Mouse (Mus musculus): ENCODE data around the gene Cdh24. TPM values are rescaled to one million over a fixed set of nuclear protein-coding genes. Genes with fewer than 3 reads are reported as not detected.

Gene Cdh24
- polyA plus RNA-seq, 1 experiment, result not detected

DNA sequence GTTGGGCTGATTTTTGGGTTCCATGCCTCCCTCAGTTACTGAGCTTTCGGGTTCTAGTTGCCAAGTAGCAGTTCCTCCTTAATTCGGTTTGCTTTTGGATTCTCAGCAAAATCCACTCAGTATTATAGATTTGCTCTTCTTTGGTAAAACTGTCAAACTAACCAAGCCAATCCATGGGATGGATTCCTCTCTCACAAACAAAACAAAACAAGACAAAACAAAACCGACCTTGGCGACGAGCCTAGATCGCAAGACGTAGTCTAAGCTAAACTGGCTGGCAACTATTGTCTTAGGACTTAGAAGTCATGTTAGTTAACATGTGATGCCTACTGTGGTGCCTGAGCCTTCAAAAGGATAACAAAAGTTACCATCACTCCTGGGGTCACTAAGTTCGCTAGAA lies 37.5 kb downstream of the Cdh24 start:
- Histone ChIP-seq H3K4me3 (ENCODE audit: insufficient read depth, low read depth, low read length) (peak overlapping the region; percentile 65), H3K4me1 (ENCODE audit: control insufficient read depth, insufficient read depth, low read length) (peaks cover 5% of the 10 kb centered on the region; the same call in 1 of the 2 replicates), H3K27ac (ENCODE audit: insufficient read depth, low read depth, low read length) (peak overlapping the region; percentile 94)
- 73% methylated on average over 8 of the region's 8 CpGs for WGBS
- TF ChIP-seq POLR2A (IDR thresholded peaks at IDR 0.05; ENCODE audit: insufficient read depth, low read depth, low read length), result no peak
- TF ChIP-seq CTCF (IDR thresholded peaks at IDR 0.05; ENCODE audit: insufficient read depth, low read depth, low read length), result no peak

DNA sequence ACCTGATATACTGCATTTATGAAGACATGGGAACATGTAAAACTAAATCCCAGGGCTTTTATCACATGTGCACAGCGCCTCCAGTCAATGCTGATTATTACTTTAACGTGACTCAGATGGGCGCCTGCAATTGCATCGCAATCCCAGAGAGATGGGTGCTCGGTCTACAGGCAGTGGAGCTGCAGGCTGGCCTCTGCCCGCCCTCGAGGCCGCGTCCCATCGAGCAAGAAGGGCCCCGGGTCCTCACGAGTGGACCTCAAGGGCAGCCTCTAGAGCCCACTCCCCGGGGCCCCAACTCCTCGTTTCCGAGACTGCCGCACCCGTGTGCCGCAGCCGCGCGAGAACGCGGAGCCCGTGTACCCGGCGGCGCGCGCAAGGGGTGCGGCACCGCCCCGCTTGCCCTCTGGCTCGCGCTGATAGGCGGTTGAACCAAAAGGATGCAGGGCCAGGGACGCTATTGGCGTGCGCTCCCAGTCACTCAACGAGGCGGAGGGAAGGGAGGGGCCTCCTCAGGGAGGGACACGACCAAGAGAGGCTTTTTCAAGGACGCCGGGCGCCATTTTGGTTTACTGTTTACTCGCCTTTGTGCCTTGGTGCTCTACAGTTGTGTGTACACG lies 38.0 kb downstream of the Cdh24 start:
- under 1% methylated on average over 46 of the region's 46 CpGs for WGBS
- TF ChIP-seq POLR2A (IDR thresholded peaks at IDR 0.05; ENCODE audit: insufficient read depth, low read depth, low read length) (peak; percentile 97), CTCF (IDR thresholded peaks at IDR 0.05; ENCODE audit: insufficient read depth, low read depth, low read length) (no peak)
- Histone ChIP-seq H3K27ac (ENCODE audit: insufficient read depth, low read depth, low read length) (peak overlapping the region; percentile 94), H3K4me1 (ENCODE audit: control insufficient read depth, insufficient read depth, low read length) (peaks cover 5% of the 10 kb centered on the region; the same call in 1 of the 2 replicates), H3K4me3 (ENCODE audit: insufficient read depth, low read depth, low read length) (peak overlapping the region; percentile 65)

DNA sequence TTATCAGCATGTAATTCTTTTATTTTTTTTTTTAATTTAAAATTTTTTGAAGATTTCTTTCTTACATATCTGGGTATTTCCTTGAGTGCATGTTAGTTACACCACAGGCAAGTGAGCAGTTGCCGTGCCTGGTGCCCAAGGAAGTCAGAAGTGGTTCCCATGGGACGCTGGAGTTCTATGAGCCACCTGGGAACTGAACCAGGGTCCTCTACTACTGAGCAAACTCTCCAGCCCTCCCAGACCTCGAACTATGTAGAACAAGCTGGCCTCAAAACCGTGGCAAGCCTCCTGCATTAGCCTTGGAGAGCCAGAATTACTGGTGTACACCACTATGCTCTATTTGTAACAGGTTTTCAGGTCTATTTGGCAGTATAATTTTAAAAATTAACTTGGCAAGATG lies 38.6 kb downstream of the Cdh24 start:
- Histone ChIP-seq H3K4me3 (ENCODE audit: insufficient read depth, low read depth, low read length) (no peak overlapping the region), H3K27ac (ENCODE audit: insufficient read depth, low read depth, low read length) (peak overlapping the region; percentile 94; the same call in 1 of the 2 replicates), H3K4me1 (ENCODE audit: control insufficient read depth, insufficient read depth, low read length) (peaks cover 5% of the 10 kb centered on the region; the same call in 1 of the 2 replicates)
- TF ChIP-seq CTCF (IDR thresholded peaks at IDR 0.05; ENCODE audit: insufficient read depth, low read depth, low read length) (no peak), POLR2A (IDR thresholded peaks at IDR 0.05; ENCODE audit: insufficient read depth, low read depth, low read length) (no peak)
- WGBS, result 35% methylated on average over 4 of the region's 4 CpGs

DNA sequence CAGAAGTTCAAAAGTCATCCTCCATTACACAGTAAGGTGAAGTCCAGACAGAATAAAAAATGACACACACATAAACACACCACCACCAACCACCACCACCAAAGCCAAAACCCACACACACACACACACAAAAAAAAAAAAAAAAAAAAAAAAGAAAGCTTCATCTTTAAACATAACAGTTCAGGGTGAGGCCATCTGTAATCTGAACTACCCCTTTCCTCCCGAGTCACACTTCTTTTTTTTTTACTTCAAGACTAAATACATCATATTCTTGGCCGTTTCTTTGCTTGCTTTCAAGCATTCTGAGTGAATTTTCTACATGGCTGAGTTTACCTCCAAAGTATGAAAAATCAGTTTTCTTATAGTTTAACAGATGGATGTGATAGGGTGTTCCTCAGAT lies 39.6 kb downstream of the Cdh24 start:
- Histone ChIP-seq H3K27ac (ENCODE audit: insufficient read depth, low read depth, low read length) (no peak overlapping the region), H3K4me3 (ENCODE audit: insufficient read depth, low read depth, low read length) (no peak overlapping the region), H3K4me1 (ENCODE audit: control insufficient read depth, insufficient read depth, low read length) (peaks cover 5% of the 10 kb centered on the region; the same call in 1 of the 2 replicates)
- no peak for TF ChIP-seq POLR2A (IDR thresholded peaks at IDR 0.05; ENCODE audit: insufficient read depth, low read depth, low read length)
- TF ChIP-seq CTCF (IDR thresholded peaks at IDR 0.05; ENCODE audit: insufficient read depth, low read depth, low read length), result no peak
- 89% methylated on average over 2 of the region's 2 CpGs for WGBS

GRCm38 (mm10) chr14:54597084-54597483 lies 44.1 kb downstream of the Cdh24 start:
- peaks cover 13% of the 10 kb centered on the region for H3K4me1 ChIP-seq (ENCODE audit: control insufficient read depth, insufficient read depth, low read length)
- TF ChIP-seq POLR2A (IDR thresholded peaks at IDR 0.05; ENCODE audit: insufficient read depth, low read depth, low read length) (no peak), CTCF (IDR thresholded peaks at IDR 0.05; ENCODE audit: insufficient read depth, low read depth, low read length) (0 out of 2 replicates have a peak, but pooled peaks have one; percentile 10)
- 83% methylated on average over 7 of the region's 7 CpGs for WGBS
- no peak overlapping the region for H3K4me3 ChIP-seq (ENCODE audit: insufficient read depth, low read depth, low read length)
- H3K27ac ChIP-seq (ENCODE audit: insufficient read depth, low read depth, low read length), result no peak overlapping the region

DNA sequence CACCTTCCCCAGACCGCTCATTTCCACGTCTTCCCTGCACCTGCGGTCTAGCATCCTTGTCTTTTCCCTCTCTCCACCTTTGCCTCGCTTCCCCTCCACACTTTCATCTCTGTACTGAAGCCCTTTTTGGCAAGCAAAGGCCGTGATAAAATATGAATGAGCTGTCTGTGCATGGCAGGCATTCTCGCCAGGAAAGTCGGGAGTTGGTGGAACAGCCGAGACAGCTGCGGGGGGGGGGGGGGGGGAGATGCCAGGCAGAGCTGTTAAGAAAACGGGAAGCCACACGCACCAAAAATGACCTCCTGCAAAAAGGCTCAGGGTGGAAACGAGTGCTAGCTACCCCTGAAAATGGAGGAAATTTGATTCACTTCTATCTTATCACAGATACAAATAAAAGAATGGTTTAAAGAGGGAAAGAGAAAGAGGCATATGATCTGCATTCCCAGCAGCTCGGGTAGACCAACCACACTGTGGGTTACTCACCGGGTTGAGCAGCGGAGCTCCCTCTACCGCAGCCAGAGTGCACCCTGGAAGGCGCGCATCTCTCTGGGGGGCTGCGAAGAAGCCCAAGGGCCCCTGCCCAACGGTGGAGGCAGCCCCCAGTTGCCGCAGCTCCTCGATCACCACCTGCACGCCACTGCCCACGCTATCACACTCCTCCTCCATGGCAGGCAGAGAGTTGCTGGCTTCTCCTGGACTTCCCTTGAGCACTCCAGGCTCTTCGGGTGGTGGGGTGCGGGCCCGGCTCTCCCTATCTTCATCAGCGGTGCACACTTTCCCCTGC lies 46.3 kb downstream of the Cdh24 start:
- peaks cover 13% of the 10 kb centered on the region for H3K4me1 ChIP-seq (ENCODE audit: control insufficient read depth, insufficient read depth, low read length)
- peak overlapping the region; percentile 6 for H3K4me3 ChIP-seq (ENCODE audit: insufficient read depth, low read depth, low read length)
- peak overlapping the region; percentile 7; the same call in 1 of the 2 replicates for H3K27ac ChIP-seq (ENCODE audit: insufficient read depth, low read depth, low read length)
- no peak for TF ChIP-seq POLR2A (IDR thresholded peaks at IDR 0.05; ENCODE audit: insufficient read depth, low read depth, low read length)
- TF ChIP-seq CTCF (IDR thresholded peaks at IDR 0.05; ENCODE audit: insufficient read depth, low read depth, low read length), result no peak
- WGBS, result 48% methylated on average over 28 of the region's 28 CpGs

- TF ChIP-seq POLR2A (IDR thresholded peaks at IDR 0.05; ENCODE audit: insufficient read depth, low read depth, low read length), result no peak
- no peak for TF ChIP-seq CTCF (IDR thresholded peaks at IDR 0.05; ENCODE audit: insufficient read depth, low read depth, low read length)
- no peak overlapping the region for H3K27ac ChIP-seq (ENCODE audit: insufficient read depth, low read depth, low read length)
- no peak overlapping the region for H3K4me3 ChIP-seq (ENCODE audit: insufficient read depth, low read depth, low read length)
- WGBS, result 82% methylated on average over 3 of the region's 3 CpGs
- H3K4me1 ChIP-seq (ENCODE audit: control insufficient read depth, insufficient read depth, low read length), result peaks cover 13% of the 10 kb centered on the region
Observed at GRCm38 (mm10) chr14:54594055-54594454, 47.1 kb downstream of the Cdh24 start.

- WGBS, result 21% methylated on average over 10 of the region's 10 CpGs
- peak overlapping the region; percentile 3 for H3K27ac ChIP-seq (ENCODE audit: insufficient read depth, low read depth, low read length)
- H3K4me1 ChIP-seq (ENCODE audit: control insufficient read depth, insufficient read depth, low read length), result peaks cover 13% of the 10 kb centered on the region
- no peak overlapping the region for H3K4me3 ChIP-seq (ENCODE audit: insufficient read depth, low read depth, low read length)
- no peak for TF ChIP-seq POLR2A (IDR thresholded peaks at IDR 0.05; ENCODE audit: insufficient read depth, low read depth, low read length)
- TF ChIP-seq CTCF (IDR thresholded peaks at IDR 0.05; ENCODE audit: insufficient read depth, low read depth, low read length), result no peak
Observed at GRCm38 (mm10) chr14:54592319-54592934, 48.7 kb downstream of the Cdh24 start.

- no peak overlapping the region for H3K27ac ChIP-seq (ENCODE audit: insufficient read depth, low read depth, low read length)
- H3K4me3 ChIP-seq (ENCODE audit: insufficient read depth, low read depth, low read length), result no peak overlapping the region
- TF ChIP-seq POLR2A (IDR thresholded peaks at IDR 0.05; ENCODE audit: insufficient read depth, low read depth, low read length), result no peak
- no peak for TF ChIP-seq CTCF (IDR thresholded peaks at IDR 0.05; ENCODE audit: insufficient read depth, low read depth, low read length)
- peaks cover 13% of the 10 kb centered on the region for H3K4me1 ChIP-seq (ENCODE audit: control insufficient read depth, insufficient read depth, low read length)
- WGBS, result 94% methylated on average over 16 of the region's 16 CpGs
Observed at GRCm38 (mm10) chr14:54591056-54591455, 50.1 kb downstream of the Cdh24 start.

Measured in olfactory bulb, adult 2 months (tissue).